Mouse (Mus musculus): ENCODE results near the gene Tcl1b3.

Gene Tcl1b3

DNA sequence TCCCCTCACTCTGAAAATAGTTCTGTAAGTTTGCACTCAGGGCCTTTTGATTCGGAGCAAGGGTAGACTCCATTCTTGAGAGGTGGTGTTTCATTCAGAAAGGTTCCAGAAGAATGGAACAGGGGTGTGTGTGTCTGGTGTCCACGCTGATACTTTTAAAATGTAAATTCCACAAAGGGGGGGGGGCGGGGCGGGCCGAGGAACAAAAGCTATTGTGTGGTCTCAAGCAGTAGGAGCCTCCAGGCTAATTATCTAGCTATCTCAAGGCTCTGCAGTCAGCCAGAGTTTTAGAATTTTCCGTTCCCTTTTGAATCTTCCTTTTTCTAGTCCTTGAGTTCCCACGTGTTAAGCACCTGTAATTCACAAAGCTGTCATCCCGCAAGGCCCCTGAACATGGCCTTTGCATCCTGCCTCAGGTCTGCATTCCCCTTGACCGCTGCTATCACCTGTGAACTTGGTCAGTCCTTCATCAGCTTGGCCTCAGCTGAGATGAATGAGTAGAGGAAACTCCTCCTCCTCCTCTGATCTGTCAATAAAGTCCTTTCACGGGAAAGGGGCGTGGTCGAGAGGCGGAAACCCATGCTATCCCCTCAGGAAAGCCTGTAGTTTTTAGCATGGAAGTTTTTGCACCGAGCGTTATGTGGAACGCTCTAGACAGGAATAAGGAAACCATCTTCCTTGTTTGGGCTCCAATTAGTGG lies 33.9 kb downstream of the Tcl1b3 start:
- DNase-seq (ENCODE audit: extremely low read depth, insufficient read length, low spot score): no peak

DNA sequence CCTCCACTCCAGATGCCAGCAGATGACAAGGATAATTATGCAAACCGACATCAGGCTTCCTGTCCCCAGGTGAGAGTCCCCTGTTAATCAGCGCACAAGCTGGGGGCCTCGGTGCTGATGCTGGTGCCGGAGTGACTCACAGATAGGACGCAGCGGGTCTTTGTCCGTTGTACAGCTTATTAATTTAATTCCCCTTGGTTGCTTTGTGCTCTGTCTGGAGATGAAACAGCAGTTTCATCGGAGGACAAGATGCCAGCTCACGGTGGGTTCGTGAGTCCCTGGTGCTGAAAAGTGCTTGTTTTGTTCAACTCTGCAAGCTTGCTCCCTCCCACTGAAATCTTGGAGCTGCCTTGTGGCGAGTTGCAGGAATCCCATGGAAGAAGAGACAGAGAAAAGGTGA lies 43.5 kb downstream of the Tcl1b3 start:
- DNase-seq (ENCODE audit: extremely low read depth, insufficient read length, low spot score): no peak

DNA sequence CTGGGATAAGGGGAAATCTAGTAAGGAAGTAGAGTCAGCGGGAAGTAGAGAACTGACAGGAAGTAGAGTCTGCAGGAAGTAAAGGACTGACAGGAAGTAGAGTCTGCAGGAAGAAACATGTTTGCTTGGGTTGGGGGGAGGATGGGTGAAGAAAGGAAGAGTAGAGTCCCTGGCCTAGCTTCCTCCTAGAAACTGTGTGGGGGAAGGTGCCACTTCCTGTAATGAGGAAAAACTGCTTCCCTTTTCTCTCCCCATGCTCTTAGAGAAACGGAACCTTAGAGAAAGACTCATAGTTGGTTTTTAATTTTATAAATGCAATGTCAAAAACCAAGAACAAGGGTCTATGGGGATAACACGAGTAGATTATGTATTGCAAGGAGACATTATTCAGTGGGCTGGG lies 44.2 kb downstream of the Tcl1b3 start:
- no peak for DNase-seq (ENCODE audit: extremely low read depth, insufficient read length, low spot score)

DNA sequence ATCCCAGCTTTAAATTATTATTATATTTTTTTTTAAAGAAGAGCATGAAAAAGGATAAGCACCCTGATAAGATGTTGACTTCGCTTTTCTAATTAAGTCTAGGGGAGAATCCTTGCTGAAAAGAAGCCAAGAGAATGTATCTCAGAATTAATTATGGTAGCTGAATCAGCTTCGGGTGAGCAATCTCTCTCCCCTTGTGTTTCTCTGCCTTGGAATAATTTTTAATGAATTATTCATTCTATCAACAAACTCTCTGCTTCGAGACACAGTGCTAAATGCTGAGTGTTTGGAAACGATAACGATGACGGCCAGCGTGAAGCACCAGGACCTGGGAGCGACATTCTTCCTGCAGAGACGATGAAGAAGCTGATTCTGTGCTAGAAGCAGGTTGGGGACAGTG lies 48.2 kb downstream of the Tcl1b3 start:
- no peak for DNase-seq (ENCODE audit: extremely low read depth, insufficient read length, low spot score)

All from 3134 (cell line).